Comparison of ENCODE assay signal across 11 mouse cellular contexts in the genomic region with DNA sequence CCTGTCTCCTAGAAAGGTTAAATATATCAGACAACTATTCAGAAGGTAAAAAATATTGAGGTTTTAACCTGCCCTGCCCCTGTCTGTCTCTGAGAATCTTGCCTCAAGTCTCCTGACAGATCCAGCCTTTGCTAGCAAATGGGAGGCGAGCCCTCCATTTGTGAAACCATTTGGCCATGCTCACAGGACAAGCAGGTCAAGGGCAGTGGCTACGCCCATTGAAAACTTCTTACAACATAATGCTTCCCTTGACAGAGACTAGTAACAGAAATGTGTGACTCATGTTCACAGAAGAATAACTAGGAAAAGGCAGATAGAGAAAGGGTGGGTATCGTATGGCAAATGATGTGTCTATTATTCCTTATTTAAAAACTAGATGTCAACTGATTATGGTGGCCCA.
DNase-seq lines count a peak whose midpoint lies in the region.
"Had no signal": no experiment of that assay in that cellular context is flagged by ENCODE, and none has a peak within 500 bp of the region (broad histone marks: within the 10 kb centered on the region; RNA-seq: fewer than 3 reads in every experiment).

No protein-coding gene starts in this region.

- DNase-seq in adrenal gland, adult 2 months = peak; percentile 53
- DNase-seq in adrenal gland, postnatal 25 days = no peak
- DNase-seq in adrenal gland, postnatal 14 days = peak; percentile 29
- no peak for DNase-seq in adrenal gland, postnatal 4 days (ENCODE audit: low spot score in 2 of 2)
- DNase-seq in heart, adult 11 months = no peak
- DNase-seq: cerebellum, adult 11-12 months; cerebellum, adult 2 months; cerebellum, adult 9-10 months; cerebellum, postnatal 10 days; cerebellum, postnatal 25 days; forebrain, postnatal 0 days had no signal

Comparison
In these comparisons a context has a peak if more than half of its experiments do, and no peak if none do; other contexts are left out.
1. DNase-seq: peak in adrenal gland, adult 2 months (single experiment) and adrenal gland, postnatal 14 days (single experiment); none in adrenal gland, postnatal 25 days (single experiment), adrenal gland, postnatal 4 days (0 of 2) and heart, adult 11 months (single experiment).